Mouse (Mus musculus): Measurements from ENCODE around the gene Zfp994.
A peak's percentile ranks its signal among the peaks of the same experiment; 100 is the strongest.
"Not testable (repeated sequence)": the region's sequence is repeated elsewhere in the genome, so short reads cannot be mapped to it uniquely, and the experiment has no call there.

Zfp994 gene

DNA sequence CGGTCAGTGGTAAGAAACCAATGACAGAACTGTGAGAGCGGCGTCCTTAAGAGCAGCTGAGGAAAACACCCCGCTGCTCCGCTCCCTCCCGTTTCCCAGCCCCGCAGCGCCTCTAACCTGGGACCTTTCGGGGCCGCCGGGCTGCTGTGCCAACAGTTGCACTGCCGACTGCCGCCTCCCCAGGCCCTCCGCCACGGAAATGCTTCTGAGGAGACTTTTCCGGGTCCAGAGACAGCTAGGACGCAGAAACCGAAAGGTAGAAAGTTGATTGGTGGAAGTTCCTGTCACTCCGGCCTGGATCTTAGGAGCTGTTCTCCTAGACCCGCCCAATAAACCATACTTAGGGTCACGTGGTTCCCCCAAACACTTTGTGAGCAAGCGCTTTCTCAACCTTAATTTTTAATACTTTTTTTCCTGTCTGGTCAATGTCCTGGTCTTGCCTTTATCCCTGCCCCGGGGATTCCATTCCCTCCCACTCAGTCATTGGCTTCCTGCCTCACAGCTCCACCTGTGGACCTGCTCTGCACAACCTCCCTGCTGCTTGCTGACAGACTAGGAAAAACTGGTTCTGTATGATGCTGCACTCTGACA, at the start of gene Zfp994:
Zfp994 (minus strand) TSS at position 195 of the 591 bp plus-strand sequence.
- DNase-seq (ENCODE audit: low read depth): peak; percentile 92

- DNase-seq (ENCODE audit: low read depth): peak; percentile 2
Observed at GRCm38 (mm10) chr17:22230701-22231100, 5.3 kb upstream of the Zfp994 start.

GRCm38 (mm10) chr17:22225015-22225414, 401 bp downstream of the Zfp994 start:
- DNase-seq (ENCODE audit: low read depth): not testable (repeated sequence)

GRCm38 (mm10) chr17:22165722-22166294, 59.6 kb downstream of the Zfp994 start, which contains the start of gene Zfp947:
TSS of gene Zfp947 (minus strand) at chr17:22166190.
- peak; percentile 9 for DNase-seq (ENCODE audit: low read depth)

GRCm38 (mm10) chr17:22165304-22165703, 60.1 kb downstream of the Zfp994 start:
- DNase-seq (ENCODE audit: low read depth): not testable (repeated sequence)

- DNase-seq (ENCODE audit: low read depth): not testable (repeated sequence)
Observed at GRCm38 (mm10) chr17:22153951-22154350, 71.5 kb downstream of the Zfp994 start.

Data from c-Kit-positive CD71-negative TER-119-negative erythroid progenitor cells, embryonic 14.5 days (primary cell).